Mouse (Mus musculus): Measurements from ENCODE around the gene Tmem129.

- no peak for TF ChIP-seq CTCF (IDR thresholded peaks at IDR 0.05; ENCODE audit: borderline replicate concordance, insufficient read depth, low read length)
- TF ChIP-seq POLR2A (IDR thresholded peaks at IDR 0.05; ENCODE audit: low read depth, low read length) = no peak
Observed at GRCm38 (mm10) chr5:33655251-33655840, 2.9 kb downstream of the Tmem129 start.

Data from embryonic fibroblast, embryonic 13.5 days (primary cell).